Mouse (Mus musculus) kidney, adult 18-20 months (tissue): Measurements from ENCODE around the gene Ddost.
A peak's percentile ranks its signal among the peaks of the same experiment; 100 is the strongest.

Source experiments
- DNase-seq: peaks from one replicate; pipeline ENCODE4 v3.0.0; 2021

Gene Ddost

DNA sequence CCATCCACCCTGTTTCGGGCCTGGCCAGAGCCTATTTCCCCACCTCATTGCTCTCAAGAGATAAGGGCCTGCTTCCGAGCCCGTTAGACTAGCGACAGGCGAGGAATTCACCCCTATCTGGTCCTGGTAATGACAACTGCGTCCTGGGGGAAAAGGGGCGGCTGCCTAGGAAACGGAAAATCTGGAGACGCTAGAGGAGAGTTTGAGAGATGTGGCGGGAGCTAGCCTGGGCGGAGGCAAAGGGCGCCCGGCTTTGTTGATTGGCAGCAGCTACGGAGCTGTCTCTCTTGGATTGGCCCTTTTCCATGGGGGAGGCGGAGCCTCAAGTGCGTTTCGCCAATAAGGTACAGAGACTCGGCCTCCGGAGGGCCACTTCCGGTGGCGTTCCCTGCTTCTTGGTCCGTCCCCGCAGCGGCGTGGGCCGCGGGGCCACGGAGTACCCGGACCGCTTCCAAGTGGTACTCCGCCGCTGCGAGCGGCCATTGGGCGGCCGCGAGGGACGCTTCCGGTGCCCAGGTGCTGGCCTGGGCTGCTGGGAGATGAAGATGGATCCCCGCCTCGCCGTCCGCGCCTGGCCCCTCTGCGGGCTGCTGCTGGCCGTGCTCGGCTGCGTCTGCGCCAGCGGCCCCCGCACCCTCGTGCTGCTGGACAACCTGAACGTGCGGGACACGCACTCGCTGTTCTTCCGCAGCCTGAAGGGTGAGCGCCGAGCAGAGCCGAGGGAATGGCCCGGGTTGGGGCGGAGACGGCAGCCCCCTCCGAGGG is at the start of gene Ddost:
TSS of gene Ddost (plus strand) at position 391 of the 765 bp plus-strand sequence.
- peak; percentile 97 for DNase-seq

DNA sequence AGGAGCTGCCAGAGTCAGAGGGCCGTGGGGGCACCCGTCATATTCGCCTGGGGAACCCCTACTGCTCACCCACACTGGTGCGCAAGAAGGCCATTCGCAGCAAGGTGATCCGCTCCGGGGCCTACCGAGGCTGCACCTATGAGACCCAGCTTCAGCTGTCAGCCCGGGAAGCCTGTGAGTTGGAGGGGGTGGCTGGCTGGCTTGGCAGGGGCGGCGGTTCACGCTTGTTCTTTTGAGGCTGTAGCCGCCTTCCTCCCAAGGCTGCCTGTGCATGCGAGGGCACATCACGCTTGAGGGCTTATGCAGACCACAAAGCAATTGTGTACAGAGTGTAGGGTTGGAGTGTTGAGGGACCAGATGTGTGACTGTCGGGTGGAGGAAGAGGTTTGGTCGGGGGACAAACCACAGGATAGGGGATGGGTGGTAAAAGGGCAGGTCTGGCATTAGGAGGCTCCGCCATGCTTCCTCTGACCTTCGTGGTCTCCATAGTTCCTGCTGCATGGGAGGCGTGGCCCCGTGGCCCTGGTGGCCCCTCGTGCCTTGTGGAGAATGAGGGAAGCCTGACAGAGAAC is 47.3 kb upstream of the Ddost start:
- no peak for DNase-seq

DNA sequence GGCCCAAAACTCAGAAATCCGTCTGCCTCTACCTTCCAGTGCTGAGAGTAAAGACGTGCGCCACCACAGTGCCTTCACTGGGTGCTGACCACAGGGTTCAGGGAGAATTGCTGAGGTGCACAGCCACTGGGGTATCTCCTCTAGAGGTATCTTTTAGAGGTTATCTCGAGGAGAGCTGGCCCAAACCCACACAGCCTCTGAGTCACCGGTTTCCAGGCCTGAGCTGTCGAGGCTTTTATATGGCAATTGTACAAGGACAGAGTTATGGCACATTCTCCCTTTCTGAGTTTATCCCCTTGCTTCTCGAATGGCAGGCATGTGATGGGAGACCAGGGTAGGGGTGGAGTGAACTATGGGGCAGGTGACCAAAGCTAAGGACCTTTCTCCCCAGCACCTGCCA is 45.9 kb upstream of the Ddost start:
- no peak for DNase-seq

DNA sequence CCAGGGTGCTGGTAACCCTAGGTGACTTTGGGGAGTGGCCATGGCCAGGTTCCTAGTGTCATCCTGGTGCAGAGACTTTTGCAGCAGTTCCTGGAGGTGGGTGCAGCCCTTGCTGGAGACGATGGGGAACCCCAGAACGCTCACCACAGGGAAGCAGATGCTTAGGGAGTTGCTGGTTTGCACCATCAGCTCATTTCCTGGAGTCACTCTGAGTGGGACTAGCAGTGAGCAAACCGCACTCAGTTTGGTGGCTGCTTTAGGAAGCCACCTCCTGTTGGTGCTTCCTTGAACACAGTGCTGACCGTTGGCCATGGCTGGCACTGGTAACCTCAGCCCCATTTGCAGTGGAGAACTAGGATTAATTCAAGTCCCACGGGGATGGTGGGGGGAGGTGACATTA is 45.0 kb upstream of the Ddost start:
- DNase-seq, result no peak

DNA sequence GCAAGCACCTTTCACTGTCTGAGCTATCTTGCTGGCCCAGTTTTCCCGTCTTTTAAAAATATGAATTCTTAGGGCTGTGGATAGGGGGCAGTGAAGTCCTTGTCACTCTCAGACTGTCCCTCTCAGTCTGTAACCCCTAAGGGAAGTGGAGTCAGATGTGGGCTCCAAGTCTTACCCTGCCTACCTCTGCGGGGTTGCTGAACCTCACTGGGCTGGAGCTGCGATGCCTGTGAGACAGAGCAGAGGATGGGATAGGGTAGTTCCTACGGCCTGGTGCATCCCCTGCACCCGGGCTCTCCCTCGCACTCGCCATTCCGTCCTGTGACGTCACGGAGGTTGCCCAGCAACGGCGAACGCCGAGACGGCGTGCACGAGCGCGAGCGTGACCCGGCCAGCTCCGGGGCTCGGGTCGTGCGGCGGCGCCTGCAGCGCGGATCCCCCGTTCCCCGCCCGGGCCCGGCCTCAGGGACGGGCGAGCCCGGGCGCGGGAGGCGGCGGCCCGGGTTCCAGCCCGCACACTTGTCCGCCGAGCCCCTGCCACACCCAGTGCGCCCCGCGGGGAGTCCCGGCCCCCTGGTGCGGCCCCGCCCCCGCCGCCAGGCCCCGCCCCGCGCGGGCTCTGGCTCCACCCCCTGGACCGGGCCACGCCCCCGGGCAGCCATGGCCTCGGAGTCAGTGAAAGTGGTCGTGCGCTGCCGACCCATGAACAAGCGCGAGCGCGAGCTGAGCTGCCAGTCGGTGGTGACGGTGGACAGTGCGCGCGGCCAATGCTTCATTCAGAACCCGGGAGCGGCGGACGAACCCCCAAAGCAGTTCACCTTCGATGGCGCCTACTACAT is 42.5 kb upstream of the Ddost start:
- DNase-seq, result peak; percentile 88

DNA sequence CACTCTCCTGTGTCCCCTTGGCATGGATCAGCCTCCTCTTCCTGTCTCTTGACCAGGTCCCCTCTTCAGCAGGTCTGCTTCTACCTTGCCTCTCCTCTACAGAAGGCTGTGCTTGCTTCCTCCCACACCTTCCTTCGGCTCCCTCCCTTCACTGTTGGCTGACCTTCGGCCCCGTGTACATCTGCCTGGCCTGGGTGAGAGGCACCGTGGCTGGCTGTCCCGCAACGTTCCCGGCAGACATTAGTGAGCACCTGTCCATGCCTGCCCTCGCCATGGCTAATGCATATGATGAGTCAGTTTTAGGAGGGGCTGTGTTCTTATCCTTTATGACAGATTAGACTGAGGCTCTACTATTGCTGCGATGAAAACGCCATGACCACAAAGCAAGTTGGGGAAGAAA is 36.7 kb upstream of the Ddost start:
- DNase-seq, result no peak

DNA sequence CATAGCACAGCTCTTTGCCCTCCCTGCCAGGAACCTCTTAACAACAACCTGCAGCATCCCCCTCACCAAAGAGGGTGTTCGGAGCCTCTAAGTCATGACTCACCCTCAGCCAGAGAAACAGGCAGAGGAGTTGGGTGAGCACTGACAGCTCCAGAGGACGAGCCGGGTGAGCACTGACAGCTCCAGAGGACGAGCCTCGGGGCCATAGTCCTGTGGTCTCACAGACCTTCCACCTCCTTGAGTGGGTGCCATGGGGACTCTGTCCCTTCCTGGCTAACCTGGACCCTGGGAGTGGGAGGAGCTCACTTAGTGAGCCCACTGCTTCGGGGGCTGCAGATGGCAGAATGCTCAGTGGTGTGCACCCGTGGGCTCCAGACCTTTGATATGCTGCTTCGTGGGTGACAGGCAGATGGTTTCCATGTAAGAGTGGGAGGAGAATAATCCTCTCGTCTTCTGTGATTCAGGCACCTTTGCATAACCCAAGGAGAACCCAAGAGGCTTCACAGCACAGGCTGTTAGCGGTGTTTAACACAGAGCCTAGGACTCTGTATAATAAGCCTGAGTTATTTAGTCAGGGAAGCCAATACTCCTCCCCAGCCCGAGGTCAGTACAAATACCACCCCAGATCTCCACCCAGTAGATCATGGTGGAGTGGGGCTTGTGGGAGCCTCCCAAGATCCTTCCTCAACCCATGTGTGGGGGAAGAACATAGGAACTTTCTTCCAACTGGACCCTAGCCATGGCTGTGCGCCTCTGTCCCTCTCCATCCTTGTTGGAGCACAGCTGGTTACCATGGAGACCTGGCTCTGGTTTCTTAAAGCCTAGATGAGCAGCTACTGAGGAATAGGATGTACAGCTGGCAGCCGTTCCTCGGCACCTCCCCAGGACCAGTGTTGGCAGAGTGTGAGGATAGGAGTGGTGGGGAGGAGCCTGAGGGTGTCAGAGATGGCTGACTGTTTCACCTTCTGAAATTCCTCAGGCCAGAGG is 32.2 kb upstream of the Ddost start:
- no peak for DNase-seq

DNA sequence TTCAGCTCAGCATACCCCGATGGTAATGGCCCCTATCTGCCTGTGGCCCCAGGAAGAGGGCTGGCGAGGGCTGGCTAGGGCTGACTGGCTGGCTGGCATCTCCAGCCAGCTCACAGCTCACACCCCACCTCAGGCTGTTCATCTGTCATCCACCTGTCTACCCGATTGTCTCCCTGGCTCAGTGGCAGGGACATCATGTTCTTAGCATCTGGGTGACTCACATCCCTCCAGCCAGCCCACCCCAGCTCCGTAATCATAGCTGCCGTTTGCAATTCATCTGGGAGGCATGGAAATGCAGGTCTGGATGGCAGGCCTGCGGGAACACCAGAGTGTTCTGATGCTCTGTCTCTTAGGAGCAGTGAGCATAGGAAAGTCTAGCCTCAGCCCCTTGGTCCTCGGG is 26.2 kb upstream of the Ddost start:
- no peak for DNase-seq

DNA sequence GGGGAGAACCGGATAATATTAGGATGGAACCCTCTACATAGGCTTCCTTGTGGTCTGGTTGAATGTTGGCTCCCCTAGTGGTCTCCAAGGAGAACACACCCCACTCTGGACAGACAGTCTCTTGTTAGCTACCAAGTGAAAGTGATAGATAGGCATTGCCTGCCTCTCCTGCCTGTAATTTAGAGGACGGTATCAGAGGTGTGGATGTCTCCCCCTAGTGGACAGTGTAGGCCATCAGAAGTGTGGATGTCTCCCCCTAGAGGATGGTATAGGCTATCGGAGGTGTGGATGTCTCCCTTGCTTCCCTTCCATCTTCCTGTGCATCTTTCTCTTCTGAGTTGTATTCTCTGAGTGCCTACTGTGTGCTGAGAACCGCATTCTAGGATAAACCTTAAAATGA is 21.7 kb upstream of the Ddost start:
- peak; percentile 55 for DNase-seq

DNA sequence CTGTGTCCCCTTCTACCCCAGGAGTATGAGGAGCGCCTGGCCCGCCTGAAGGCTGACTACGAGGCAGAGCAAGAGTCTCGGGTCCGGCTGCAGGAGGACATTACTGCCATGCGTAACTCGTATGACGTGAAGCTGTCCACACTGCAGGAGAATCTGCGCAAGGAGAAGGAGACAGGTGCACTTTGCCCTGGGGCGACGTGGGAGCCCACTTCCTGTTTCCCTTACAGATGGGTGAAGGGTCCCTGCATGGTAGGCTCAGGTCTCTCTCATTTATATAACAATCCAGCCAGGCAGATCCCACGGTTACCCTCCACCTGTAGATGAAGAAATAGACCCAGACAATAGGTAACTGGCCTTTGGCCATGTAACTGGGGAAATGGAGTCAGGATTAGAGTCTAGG is 18.1 kb upstream of the Ddost start:
- no peak for DNase-seq

DNA sequence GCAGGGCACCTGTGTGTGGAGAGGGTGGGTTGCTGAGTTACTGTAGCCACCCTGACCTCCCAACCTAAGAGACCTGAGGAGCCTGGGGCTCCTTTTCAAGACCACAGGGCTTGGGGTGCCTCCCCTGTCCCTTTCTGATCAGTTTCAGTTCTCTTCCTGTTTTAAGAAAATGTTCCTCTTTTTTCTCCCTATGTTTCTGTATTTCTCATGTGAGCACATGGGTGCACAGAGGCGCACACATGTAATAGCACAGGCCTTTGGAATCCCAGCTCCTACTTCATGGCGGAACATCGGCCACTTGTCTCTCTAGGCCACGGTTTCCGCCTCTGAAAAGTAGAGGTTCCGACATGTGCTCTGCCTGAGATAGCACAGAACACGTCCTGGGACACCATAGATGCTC is 15.8 kb upstream of the Ddost start:
- DNase-seq, result no peak

DNA sequence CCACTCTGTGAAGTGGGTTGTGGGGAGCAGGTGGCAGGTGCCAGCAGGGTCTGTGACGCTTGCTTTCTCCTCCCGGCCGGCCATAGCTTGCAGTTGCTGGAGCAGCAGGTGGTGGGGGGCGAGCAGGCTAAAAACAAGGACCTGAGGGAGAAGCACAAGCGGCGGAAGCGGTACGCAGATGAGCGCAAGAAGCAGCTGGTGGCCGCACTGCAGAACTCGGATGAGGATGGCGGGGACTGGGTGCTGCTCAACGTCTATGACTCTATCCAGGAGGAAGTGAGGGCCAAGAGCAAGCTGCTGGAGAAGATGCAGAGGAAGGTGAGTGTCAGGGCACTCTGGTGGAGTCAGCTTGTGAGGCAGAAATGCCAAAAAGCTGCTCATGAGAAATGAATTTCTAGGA is 12.5 kb upstream of the Ddost start:
- DNase-seq, result no peak

DNA sequence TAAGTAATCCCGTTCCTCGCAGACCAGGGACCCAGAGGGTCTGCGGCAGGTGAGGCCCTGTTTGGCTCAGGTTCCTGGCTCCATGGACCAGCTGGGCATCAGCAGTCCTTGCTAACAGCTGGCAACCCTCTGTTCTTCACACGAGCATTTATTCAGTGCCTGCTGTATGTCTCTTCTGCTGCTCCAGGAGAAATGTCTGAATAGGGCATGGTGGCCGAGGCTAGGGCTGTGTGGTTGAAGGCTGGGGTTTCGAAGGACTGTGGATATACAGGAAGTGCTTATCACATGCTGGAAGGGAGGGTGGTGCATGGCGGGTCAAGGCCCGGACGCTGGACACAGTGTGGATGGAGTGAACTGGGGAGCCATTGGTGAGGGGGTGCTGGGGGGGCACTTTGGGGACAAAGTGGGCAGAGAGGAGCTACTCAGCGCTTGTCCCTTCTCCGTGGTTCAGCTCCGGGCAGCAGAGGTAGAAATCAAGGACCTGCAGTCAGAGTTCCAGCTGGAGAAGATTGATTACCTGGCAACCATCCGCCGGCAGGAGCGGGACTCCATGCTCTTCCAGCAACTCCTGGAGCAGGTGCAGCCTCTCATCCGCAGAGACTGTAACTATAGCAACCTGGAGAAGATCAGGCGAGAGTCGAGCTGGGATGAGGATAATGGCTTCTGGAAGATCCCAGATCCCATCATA is 11.1 kb upstream of the Ddost start:
- no peak for DNase-seq

DNA sequence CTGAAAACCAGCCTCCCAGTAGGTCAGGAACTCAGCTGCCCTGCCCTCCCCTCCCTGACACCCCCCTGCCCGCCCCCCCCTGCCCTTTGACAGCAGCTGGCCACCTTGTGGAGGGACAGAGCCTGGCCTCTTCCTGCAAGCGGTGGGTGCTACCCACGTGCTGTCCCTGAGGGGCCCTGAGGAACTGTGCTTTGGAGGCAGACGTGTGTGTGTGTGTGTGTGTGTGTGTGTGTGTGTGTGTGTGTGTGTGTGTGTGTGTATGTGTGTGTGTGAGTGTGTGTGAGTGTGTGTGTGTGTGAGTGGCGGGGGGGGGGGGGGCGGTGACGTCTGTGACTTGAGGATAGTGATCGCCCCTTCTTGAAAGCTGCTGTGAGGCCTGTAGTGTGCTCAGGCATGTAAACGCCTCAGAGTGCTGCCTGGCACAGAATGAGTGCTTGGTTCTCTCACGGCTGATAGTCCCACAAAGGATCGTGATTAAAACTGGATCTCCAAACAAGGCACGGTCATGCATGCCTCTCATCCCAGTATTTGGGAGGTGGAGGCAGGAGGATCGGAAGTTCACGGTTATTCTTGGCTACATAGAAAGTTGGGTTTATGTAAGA is 10.5 kb upstream of the Ddost start:
- DNase-seq, result no peak

DNA sequence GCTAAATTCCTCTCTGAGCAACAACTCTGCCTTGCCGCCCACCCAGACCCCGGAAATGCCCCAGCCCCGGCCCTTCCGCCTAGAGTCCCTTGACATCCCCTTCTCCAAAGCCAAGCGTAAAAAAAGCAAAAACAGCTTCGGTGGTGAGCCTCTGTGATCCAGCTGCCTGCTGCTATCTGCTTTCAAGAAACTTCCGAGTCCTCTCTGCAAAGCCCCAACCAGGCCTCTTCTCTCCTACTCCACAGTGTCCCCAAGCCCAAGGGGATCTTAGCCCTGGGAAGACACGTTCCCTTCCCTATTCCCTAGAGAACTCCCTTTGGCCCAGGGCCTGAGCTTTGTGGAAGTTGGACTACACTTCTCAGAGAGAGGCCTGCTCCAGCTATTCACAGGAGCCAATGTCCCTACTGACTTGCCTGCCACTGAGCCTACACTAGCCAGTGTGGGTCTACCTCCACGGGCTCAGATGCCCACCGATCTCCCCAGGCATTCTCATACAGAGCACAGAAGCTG is 3.2 kb upstream of the Ddost start:
- DNase-seq, result no peak

DNA sequence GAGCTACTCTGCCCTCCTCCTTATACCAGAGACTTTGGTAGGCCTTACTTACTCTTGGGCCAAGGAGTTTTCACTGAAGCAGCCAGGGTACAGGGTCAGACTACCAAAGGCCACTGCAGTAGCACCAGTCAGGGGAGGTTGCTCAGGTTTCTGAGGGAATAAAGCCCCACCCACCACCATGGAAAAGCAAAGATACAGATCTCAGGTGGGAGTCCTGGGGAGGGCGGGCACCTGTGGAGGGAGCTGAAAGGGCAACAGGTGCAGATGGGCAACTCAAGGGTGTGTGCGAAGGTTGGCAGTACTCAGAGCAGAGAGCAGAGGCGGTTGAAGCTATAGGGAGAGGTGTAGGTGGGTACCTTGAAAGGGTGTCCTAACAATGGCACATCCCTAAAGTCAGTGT is 1.5 kb upstream of the Ddost start:
- no peak for DNase-seq

DNA sequence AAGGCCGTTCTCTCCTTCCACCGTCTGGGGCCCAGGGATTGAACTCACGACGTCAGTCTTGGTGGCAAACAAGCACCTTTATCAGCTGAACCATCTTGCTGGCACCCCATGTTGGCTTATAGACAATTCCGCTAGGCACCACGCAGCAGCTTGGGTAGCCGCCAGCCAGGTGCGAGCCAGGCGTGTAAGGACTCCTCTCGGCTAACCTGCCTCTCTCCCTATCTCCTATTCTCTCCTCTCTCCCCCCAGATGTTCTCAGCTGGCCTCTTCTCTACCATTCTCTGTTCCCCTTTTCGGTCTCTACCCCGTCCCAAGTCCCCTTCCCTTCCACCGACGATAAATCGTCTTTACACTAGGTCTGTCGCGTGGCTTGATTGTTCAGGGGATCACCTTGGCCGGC is 788 bp upstream of the Ddost start:
- DNase-seq, result no peak

DNA sequence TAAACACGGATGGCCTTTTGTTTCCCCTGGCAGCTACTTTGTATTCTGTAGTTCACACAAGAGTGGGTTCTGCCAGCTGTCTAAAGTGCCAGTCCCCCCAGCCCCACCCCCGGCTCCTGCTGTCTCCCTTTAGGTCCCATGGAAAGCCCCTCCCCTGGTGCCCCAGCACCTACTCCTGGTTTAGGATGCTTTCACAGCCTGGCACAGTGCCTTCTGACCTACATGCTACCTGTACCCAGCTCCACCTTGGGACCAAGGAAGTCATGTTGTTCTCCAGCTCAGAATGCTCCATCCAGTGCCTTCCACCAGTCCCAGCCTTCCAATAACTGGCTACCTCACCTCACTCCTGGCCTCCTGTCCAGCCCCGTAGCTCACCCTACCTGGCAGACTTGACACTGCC is 2.5 kb downstream of the Ddost start:
- no peak for DNase-seq

DNA sequence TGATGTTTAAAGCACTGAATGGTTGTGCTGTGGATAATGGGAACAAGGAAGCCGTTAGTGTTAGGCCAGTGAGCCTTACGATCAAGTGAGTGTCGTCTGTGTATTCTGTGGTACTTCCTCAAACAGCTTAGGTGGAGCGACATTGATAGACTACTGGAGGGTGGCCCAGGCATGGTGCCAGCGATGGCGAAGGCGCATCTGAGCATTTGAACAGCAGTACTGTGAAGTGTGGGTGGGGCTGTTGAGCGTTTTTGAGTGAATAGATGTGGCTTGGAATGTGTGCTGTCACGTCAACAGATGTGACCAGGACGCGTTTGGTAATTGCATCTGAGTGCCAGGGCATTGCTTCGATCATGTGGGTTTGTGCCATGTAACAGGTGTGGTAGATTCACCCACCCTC is 3.2 kb downstream of the Ddost start:
- DNase-seq, result no peak

DNA sequence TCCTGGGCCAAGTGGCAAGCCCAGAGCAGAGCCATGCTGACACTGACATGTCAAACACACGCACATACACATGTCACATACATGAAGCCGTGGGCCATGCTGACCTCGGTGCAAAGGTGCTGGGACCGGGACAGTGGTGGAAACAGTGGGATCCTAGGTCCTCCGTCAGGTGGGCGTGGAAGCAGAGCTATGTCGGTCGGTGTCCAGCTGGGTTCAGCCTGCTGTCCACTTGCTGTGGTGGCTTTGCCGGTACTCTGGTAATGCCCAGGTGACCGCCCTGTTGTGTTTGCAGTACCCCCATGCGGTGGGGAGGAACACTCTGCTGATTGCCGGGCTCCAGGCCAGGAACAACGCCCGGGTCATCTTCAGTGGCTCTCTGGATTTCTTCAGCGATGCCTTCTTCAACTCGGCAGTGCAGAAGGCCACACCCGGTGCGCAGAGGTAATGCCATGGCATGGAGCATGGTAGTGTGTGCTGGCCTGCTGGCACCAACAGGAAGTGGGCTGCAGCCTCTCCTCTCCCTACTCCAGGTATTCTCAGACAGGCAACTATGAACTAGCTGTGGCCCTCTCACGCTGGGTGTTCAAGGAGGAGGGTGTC is 5.9 kb downstream of the Ddost start:
- no peak for DNase-seq

DNA sequence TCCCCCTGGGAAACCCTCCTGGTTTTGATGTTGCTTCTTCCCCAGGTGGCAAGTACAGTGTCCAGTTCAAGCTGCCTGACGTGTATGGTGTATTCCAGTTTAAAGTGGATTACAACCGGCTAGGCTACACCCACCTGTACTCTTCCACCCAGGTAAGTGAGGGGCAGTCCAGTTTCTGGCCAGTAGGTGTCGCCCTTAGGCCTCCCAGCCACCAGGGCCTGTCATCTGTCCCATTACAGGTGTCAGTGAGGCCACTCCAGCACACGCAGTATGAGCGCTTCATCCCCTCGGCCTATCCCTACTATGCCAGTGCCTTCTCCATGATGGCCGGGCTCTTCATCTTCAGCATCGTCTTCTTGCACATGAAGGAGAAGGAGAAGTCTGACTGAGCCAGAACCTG is 7.1 kb downstream of the Ddost start:
- DNase-seq, result peak; percentile 75
